Mouse (Mus musculus) cerebellum, adult 11 months (tissue): ENCODE results near the gene Gmds.

Experiments used
- DNase-seq: peaks from one replicate; pipeline ENCODE4 v3.0.0; 2022

The Gmds gene

DNA sequence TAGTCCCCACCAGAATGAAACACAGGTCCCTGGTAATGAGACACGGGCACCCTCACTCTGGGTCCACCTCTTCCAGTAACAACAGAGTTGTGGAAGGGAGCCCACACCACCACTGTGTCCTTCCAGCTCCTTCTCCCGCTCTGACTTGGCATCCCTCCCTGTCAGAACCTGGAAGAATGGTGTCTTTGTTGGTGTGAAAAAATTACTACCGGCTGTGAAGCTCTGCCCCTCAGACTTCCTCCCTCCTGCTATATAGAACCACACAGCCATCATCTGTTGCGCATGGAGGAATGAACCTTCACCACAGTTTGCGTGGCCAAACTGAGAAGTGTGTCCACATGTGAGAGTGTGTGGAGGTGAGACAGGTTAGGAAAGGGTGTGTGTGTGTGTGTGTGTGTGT, 562.8 kb downstream of the Gmds start:
- DNase-seq, result no peak

DNA sequence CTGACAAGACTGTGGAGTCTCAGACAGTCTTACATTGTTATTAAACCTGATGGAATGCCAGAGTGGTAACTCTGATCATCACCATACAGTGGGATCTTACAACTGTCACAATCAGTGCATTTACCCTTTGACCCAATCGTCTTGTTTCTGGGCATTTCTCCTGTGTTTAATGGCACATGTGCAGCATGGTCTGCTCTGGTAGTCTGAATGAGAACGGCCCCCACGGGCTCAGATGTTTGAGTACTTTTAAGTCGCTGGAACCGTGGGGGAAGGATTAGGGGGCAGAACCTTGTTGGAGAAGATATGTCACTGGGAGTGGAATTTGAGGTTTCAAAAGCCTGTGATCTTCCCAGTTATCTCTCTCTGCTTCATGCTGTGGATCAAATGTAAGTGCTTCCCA, 565.7 kb downstream of the Gmds start:
- no peak for DNase-seq
